Mouse (Mus musculus) layer of hippocampus, postnatal 36 days (tissue): ENCODE data around the gene Tmem131. TPM values are rescaled to one million over a fixed set of nuclear protein-coding genes. Genes with fewer than 3 reads are reported as not detected.

ENCODE experiments used
- DNase-seq, 2 experiments: peaks; one replicate each; pipeline ENCODE4 v3.0.0; 2022
- total RNA-seq, 2 experiments: library from RNA; stranded (reverse); gene quantifications; 2 replicates each; pipeline ENCODE4 v1.2.3; 2021

Tmem131 gene
- total RNA-seq, 2 experiments from 2014 or later: 54.3 to 63.7 TPM

GRCm38 (mm10) chr1:36938348-36938747 lies 5.1 kb downstream of the Tmem131 start:
- DNase-seq: no peak

- DNase-seq: no peak
Measured at GRCm38 (mm10) chr1:36937648-36938047, 5.8 kb downstream of the Tmem131 start.

- no peak for DNase-seq
Measured at GRCm38 (mm10) chr1:36937015-36937414, 6.5 kb downstream of the Tmem131 start.

- no peak for DNase-seq
Measured at GRCm38 (mm10) chr1:36936567-36936966, 6.9 kb downstream of the Tmem131 start.

- DNase-seq: no peak
Measured at GRCm38 (mm10) chr1:36934778-36935177, 8.7 kb downstream of the Tmem131 start.

GRCm38 (mm10) chr1:36933965-36934585 lies 9.4 kb downstream of the Tmem131 start:
- no peak for DNase-seq

GRCm38 (mm10) chr1:36932231-36932630 lies 11.2 kb downstream of the Tmem131 start:
- no peak for DNase-seq

- no peak for DNase-seq
Measured at GRCm38 (mm10) chr1:36930911-36931310, 12.6 kb downstream of the Tmem131 start.

GRCm38 (mm10) chr1:36929996-36930395 lies 13.5 kb downstream of the Tmem131 start:
- DNase-seq: no peak

- no peak for DNase-seq
Measured at GRCm38 (mm10) chr1:36928357-36929330, 14.8 kb downstream of the Tmem131 start.

GRCm38 (mm10) chr1:36927569-36927968 lies 15.9 kb downstream of the Tmem131 start:
- DNase-seq: no peak

- no peak for DNase-seq
Measured at GRCm38 (mm10) chr1:36926738-36927137, 16.7 kb downstream of the Tmem131 start.

- DNase-seq: no peak
Measured at GRCm38 (mm10) chr1:36926246-36926645, 17.2 kb downstream of the Tmem131 start.

GRCm38 (mm10) chr1:36925781-36926180 lies 17.7 kb downstream of the Tmem131 start:
- DNase-seq: no peak

GRCm38 (mm10) chr1:36924853-36925252 lies 18.6 kb downstream of the Tmem131 start:
- no peak for DNase-seq

- DNase-seq: no peak
Measured at GRCm38 (mm10) chr1:36923911-36924310, 19.6 kb downstream of the Tmem131 start.

GRCm38 (mm10) chr1:36922623-36923421 lies 20.6 kb downstream of the Tmem131 start:
- no peak for DNase-seq

GRCm38 (mm10) chr1:36921614-36922393 lies 21.7 kb downstream of the Tmem131 start:
- no peak for DNase-seq

GRCm38 (mm10) chr1:36920726-36921125 lies 22.7 kb downstream of the Tmem131 start:
- no peak for DNase-seq

GRCm38 (mm10) chr1:36920154-36920716 lies 23.2 kb downstream of the Tmem131 start:
- DNase-seq: peak; percentile 40 to 44

- DNase-seq: no peak
Measured at GRCm38 (mm10) chr1:36919728-36920127, 23.7 kb downstream of the Tmem131 start.

- DNase-seq: no peak
Measured at GRCm38 (mm10) chr1:36917423-36917822, 26.0 kb downstream of the Tmem131 start.
